In the genomic region with DNA sequence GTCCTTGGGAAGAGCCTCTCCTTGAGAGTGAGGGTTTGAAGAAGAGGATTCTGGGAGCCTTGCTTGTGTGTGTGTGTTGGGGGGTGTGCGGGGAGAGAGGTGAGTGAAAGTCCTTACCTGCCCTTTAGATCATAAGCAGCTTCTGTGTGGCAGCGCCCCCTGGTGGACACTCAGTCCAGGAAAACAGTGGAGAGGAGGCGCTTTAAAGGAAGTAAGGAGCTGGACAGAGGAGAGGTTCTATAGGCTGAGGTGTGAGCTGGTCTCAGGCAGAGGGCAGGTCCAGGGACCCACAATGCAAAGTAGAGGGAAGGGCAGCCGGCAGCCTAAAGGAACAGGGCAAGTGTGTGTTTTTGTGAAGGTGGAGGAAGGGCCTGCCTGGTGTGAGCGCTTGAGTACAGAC, we compare ENCODE assay signal across 9 mouse cellular contexts. TPM values are rescaled to one million over a fixed set of nuclear protein-coding genes. Genes with fewer than 3 reads are reported as not detected.
DNase-seq lines count a peak whose midpoint lies in the region; ATAC-seq and TF ChIP-seq lines count a peak whose summit lies in the region.
"Had no signal": no experiment of that assay in that cellular context is flagged by ENCODE, and none has a peak within 500 bp of the region (broad histone marks: within the 10 kb centered on the region; RNA-seq: fewer than 3 reads in every experiment).

No protein-coding gene starts in this region.

- no peak overlapping the region for H3K9ac ChIP-seq in intestine, embryonic 15.5 days
- H3K9ac ChIP-seq in midbrain, embryonic 13.5 days (replicated peaks), result no peak overlapping the region; the same call in 1 of the 2 replicates

- peak; percentile 96; the same call in 1 of the 2 replicates for TF ChIP-seq CTCF in small intestine, adult 2 months (IDR thresholded peaks at IDR 0.05; ENCODE audit: extremely low read depth, insufficient read length, insufficient replicate concordance, low read depth, low read length)

- intact Hi-C loops in left cerebral cortex, postnatal 4 days (cut with DNase I), result no loop called here

- peak; percentile 93 to 95 for DNase-seq in cerebellum, postnatal 25 days
- peak; percentile 81 for DNase-seq in gastrocnemius, adult 18-20 months (ENCODE audit: low spot score)
- peak; percentile 86 for DNase-seq in left cerebral cortex, postnatal 4 days
- peak; percentile 72 for DNase-seq in yolk sac, embryonic 10.5 days (ENCODE audit: low spot score)

- no peak overlapping the region for H3K4me3 ChIP-seq in intestine, embryonic 15.5 days (replicated peaks)
- H3K4me3 ChIP-seq in midbrain, embryonic 13.5 days (replicated peaks), result no peak overlapping the region
- H3K4me3 ChIP-seq in small intestine, adult 2 months (ENCODE audit: low read depth, low read length), result no peak overlapping the region
- H3K4me3 ChIP-seq: megakaryocyte, embryonic 14.5 days had no signal

- no peaks in the 10 kb centered on the region for H3K27me3 ChIP-seq in intestine, embryonic 15.5 days (replicated peaks)
- H3K27me3 ChIP-seq in midbrain, embryonic 13.5 days, result no peaks in the 10 kb centered on the region
- no peaks in the 10 kb centered on the region for H3K27me3 ChIP-seq in small intestine, adult 2 months (ENCODE audit: control insufficient read depth, insufficient read depth, low read length)

- no peaks in the 10 kb centered on the region for H3K9me3 ChIP-seq in intestine, embryonic 15.5 days
- H3K9me3 ChIP-seq in midbrain, embryonic 13.5 days, result no peaks in the 10 kb centered on the region

- TF ChIP-seq POLR2A in small intestine, adult 2 months (IDR thresholded peaks at IDR 0.05; ENCODE audit: low read depth, low read length), result no peak

- ATAC-seq in activated CD4-positive, CD25-positive, alpha-beta regulatory T cell, adult 4 months, result peak; percentile 80
- peak; percentile 77 for ATAC-seq in intestine, embryonic 15.5 days
- ATAC-seq in midbrain, embryonic 13.5 days, result peak; percentile 60

- H3K4me2 ChIP-seq in intestine, embryonic 15.5 days (replicated peaks), result no peak overlapping the region
- no peak overlapping the region for H3K4me2 ChIP-seq in midbrain, embryonic 13.5 days (replicated peaks)

- no peaks in the 10 kb centered on the region for H3K4me1 ChIP-seq in intestine, embryonic 15.5 days (replicated peaks)
- H3K4me1 ChIP-seq in midbrain, embryonic 13.5 days (replicated peaks), result peaks cover 12% of the 10 kb centered on the region
- no peaks in the 10 kb centered on the region for H3K4me1 ChIP-seq in small intestine, adult 2 months (ENCODE audit: control insufficient read depth, insufficient read depth, insufficient read length, low read length)

- H3K36me3 ChIP-seq in intestine, embryonic 15.5 days, result peaks cover 8% of the 10 kb centered on the region; the same call in 1 of the 2 replicates
- H3K36me3 ChIP-seq in midbrain, embryonic 13.5 days, result peaks cover 48% of the 10 kb centered on the region
- peaks cover 1% of the 10 kb centered on the region; the same call in 1 of the 2 replicates for H3K36me3 ChIP-seq in small intestine, adult 2 months (ENCODE audit: control insufficient read depth, insufficient read depth, low read length)

- H3K27ac ChIP-seq in intestine, embryonic 15.5 days, result no peak overlapping the region
- no peak overlapping the region for H3K27ac ChIP-seq in midbrain, embryonic 13.5 days
- H3K27ac ChIP-seq in small intestine, adult 2 months (ENCODE audit: insufficient read depth, low read depth, low read length), result no peak overlapping the region

- 21% methylated on average over 5 of the region's 5 CpGs for WGBS in intestine, embryonic 15.5 days
- WGBS in midbrain, embryonic 13.5 days, result 23% methylated on average over 5 of the region's 5 CpGs
- WGBS in small intestine, adult 2 months, result 23% methylated on average over 5 of the region's 5 CpGs

RNA-seq across cellular contexts. Expression of a gene that starts 8.7 kb away (rescaled TPM):
- under 1 TPM; 0.87 to 0.99 TPM for polyA plus RNA-seq in activated CD4-positive, CD25-positive, alpha-beta regulatory T cell, adult 4 months (2017; shearing (Covaris generic))
- 1 to 10 TPM; 1.8 to 2.0 TPM for total RNA-seq in gastrocnemius, adult 18-20 months (2021)
- 3.7 and 4.2 TPM in 2 replicates for polyA plus RNA-seq in intestine, embryonic 15.5 days (2015; fragmentation: Nextera tagmentation; extraction: Ambion mirVana)
- total RNA-seq in left cerebral cortex, postnatal 4 days (2021), result 10 to 100 TPM; 59.2 to 60.9 TPM
- polyA plus RNA-seq in midbrain, embryonic 13.5 days (2015; fragmentation: Nextera tagmentation; extraction: Ambion mirVana), result 51.2 and 54.8 TPM in 2 replicates
- polyA plus RNA-seq in small intestine, adult 2 months (2012; rRNA removed), result 4.0 and 7.7 TPM in 2 replicates

RNA-seq across cellular contexts. Expression of a gene that starts 8.8 kb away (rescaled TPM):
- polyA plus RNA-seq in activated CD4-positive, CD25-positive, alpha-beta regulatory T cell, adult 4 months (2017; shearing (Covaris generic)), result 100 to 1,000 TPM; 466 to 511 TPM
- 100 to 1,000 TPM; 147 to 149 TPM for total RNA-seq in gastrocnemius, adult 18-20 months (2021)
- 584 and 619 TPM in 2 replicates for polyA plus RNA-seq in intestine, embryonic 15.5 days (2015; fragmentation: Nextera tagmentation; extraction: Ambion mirVana)
- total RNA-seq in left cerebral cortex, postnatal 4 days (2021), result 100 to 1,000 TPM; 244 to 245 TPM
- 676 and 705 TPM in 2 replicates for polyA plus RNA-seq in midbrain, embryonic 13.5 days (2015; fragmentation: Nextera tagmentation; extraction: Ambion mirVana)
- polyA plus RNA-seq in small intestine, adult 2 months (2012; rRNA removed), result 102 and 152 TPM in 2 replicates

RNA-seq across cellular contexts. Expression of a gene that starts 19.4 kb away (rescaled TPM):
- 10 to 100 TPM; 27.0 to 39.1 TPM for polyA plus RNA-seq in activated CD4-positive, CD25-positive, alpha-beta regulatory T cell, adult 4 months (2017; shearing (Covaris generic))
- 10 to 100 TPM; 15.0 to 15.3 TPM for total RNA-seq in gastrocnemius, adult 18-20 months (2021)
- 24.9 and 28.2 TPM in 2 replicates for polyA plus RNA-seq in intestine, embryonic 15.5 days (2015; fragmentation: Nextera tagmentation; extraction: Ambion mirVana)
- 10 to 100 TPM; 19.8 to 20.5 TPM for total RNA-seq in left cerebral cortex, postnatal 4 days (2021)
- 37.1 and 37.3 TPM in 2 replicates for polyA plus RNA-seq in midbrain, embryonic 13.5 days (2015; fragmentation: Nextera tagmentation; extraction: Ambion mirVana)
- 6.3 and 10.2 TPM in 2 replicates for polyA plus RNA-seq in small intestine, adult 2 months (2012; rRNA removed)

RNA-seq across cellular contexts. Expression of a gene that starts 26.2 kb away (rescaled TPM):
- 1 to 10 TPM; 3.3 to 4.1 TPM for polyA plus RNA-seq in activated CD4-positive, CD25-positive, alpha-beta regulatory T cell, adult 4 months (2017; shearing (Covaris generic))
- 10 to 100 TPM; 44.0 to 47.6 TPM for total RNA-seq in gastrocnemius, adult 18-20 months (2021)
- polyA plus RNA-seq in intestine, embryonic 15.5 days (2015; fragmentation: Nextera tagmentation; extraction: Ambion mirVana), result 5.5 and 5.6 TPM in 2 replicates
- total RNA-seq in left cerebral cortex, postnatal 4 days (2021), result 100 to 1,000 TPM; 199 to 202 TPM
- polyA plus RNA-seq in midbrain, embryonic 13.5 days (2015; fragmentation: Nextera tagmentation; extraction: Ambion mirVana), result 20.9 and 24.8 TPM in 2 replicates
- polyA plus RNA-seq in small intestine, adult 2 months (2012; rRNA removed), result 10.7 and 23.7 TPM in 2 replicates

RNA-seq across cellular contexts. Expression of a gene that starts 53.3 kb away (rescaled TPM):
- polyA plus RNA-seq in activated CD4-positive, CD25-positive, alpha-beta regulatory T cell, adult 4 months (2017; shearing (Covaris generic)), result not detected
- total RNA-seq in gastrocnemius, adult 18-20 months (2021), result not detected
- polyA plus RNA-seq in intestine, embryonic 15.5 days (2015; fragmentation: Nextera tagmentation; extraction: Ambion mirVana), result 0.08 TPM in 1 of 2 replicates, not detected in the other
- total RNA-seq in left cerebral cortex, postnatal 4 days (2021), result 10 to 100 TPM; 16.6 to 17.4 TPM
- 4.4 and 5.1 TPM in 2 replicates for polyA plus RNA-seq in midbrain, embryonic 13.5 days (2015; fragmentation: Nextera tagmentation; extraction: Ambion mirVana)
- polyA plus RNA-seq in small intestine, adult 2 months (2012; rRNA removed), result 0.06 and 0.08 TPM in 2 replicates
